Mouse (Mus musculus) heart, adult 8-10 months (tissue): Measurements from ENCODE around the gene Col2a1. TPM values are rescaled to one million over a fixed set of nuclear protein-coding genes. Genes with fewer than 3 reads are reported as not detected.

Source experiments
- DNase-seq: peaks from one replicate; pipeline ENCODE4 v3.0.0; 2022; ENCODE audit warnings: low spot score
- total RNA-seq, 4 experiments: library from RNA; stranded (reverse); gene quantifications; 2 replicates each; pipeline ENCODE4 v1.2.4; 2022

Col2a1 gene
- total RNA-seq, 4 experiments from 2014 or later, result 0.06 to 0.19 TPM; not detected in 2

- DNase-seq, result no peak
Observed at GRCm38 (mm10) chr15:98002991-98003821, 1.3 kb downstream of the Col2a1 start.

- no peak for DNase-seq
Observed at GRCm38 (mm10) chr15:98002113-98002990, 2.1 kb downstream of the Col2a1 start.

- no peak for DNase-seq
Observed at GRCm38 (mm10) chr15:98001321-98002112, 3.0 kb downstream of the Col2a1 start.

GRCm38 (mm10) chr15:97999991-98000390, 4.5 kb downstream of the Col2a1 start:
- DNase-seq, result no peak

GRCm38 (mm10) chr15:97999546-97999945, 4.9 kb downstream of the Col2a1 start:
- no peak for DNase-seq

GRCm38 (mm10) chr15:97996716-97997256, 7.7 kb downstream of the Col2a1 start:
- DNase-seq, result no peak

- peak; percentile 80 for DNase-seq
Observed at GRCm38 (mm10) chr15:97992712-97993286, 11.7 kb downstream of the Col2a1 start.

- no peak for DNase-seq
Observed at GRCm38 (mm10) chr15:97992027-97992711, 12.3 kb downstream of the Col2a1 start.

- DNase-seq, result no peak
Observed at GRCm38 (mm10) chr15:97991285-97991895, 13.1 kb downstream of the Col2a1 start.

- DNase-seq, result no peak
Observed at GRCm38 (mm10) chr15:97990721-97991120, 13.8 kb downstream of the Col2a1 start.

- DNase-seq, result no peak
Observed at GRCm38 (mm10) chr15:97990124-97990523, 14.4 kb downstream of the Col2a1 start.

- no peak for DNase-seq
Observed at GRCm38 (mm10) chr15:97989544-97989943, 15.0 kb downstream of the Col2a1 start.

GRCm38 (mm10) chr15:97981560-97981959, 22.9 kb downstream of the Col2a1 start:
- no peak for DNase-seq

GRCm38 (mm10) chr15:97973248-97974005, 31.1 kb downstream of the Col2a1 start:
- DNase-seq, result no peak

- no peak for DNase-seq
Observed at GRCm38 (mm10) chr15:97972580-97972979, 31.9 kb downstream of the Col2a1 start.

- no peak for DNase-seq
Observed at GRCm38 (mm10) chr15:97970299-97970698, 34.2 kb downstream of the Col2a1 start.

- DNase-seq, result no peak
Observed at GRCm38 (mm10) chr15:97965311-97966045, 39.0 kb downstream of the Col2a1 start.

GRCm38 (mm10) chr15:97964836-97965187, 39.7 kb downstream of the Col2a1 start:
- no peak for DNase-seq
